ENCODE assay signal across 10 mouse cellular contexts in genomic region chr13:57982904-57983303, GRCm38 (mm10).
A peak's percentile ranks its signal among the peaks of the same experiment; 100 is the strongest.
DNase-seq lines count a peak whose midpoint lies in the region; ATAC-seq and TF ChIP-seq lines count a peak whose summit lies in the region.
"Had no signal": no experiment of that assay in that cellular context is flagged by ENCODE, and none has a peak within 500 bp of the region (broad histone marks: within the 10 kb centered on the region; RNA-seq: fewer than 3 reads in every experiment).

No protein-coding gene starts in this region.

- TF ChIP-seq CTCF in forebrain, postnatal 0 days (IDR thresholded peaks at IDR 0.05; ENCODE audit: low read depth), result no peak

- ATAC-seq in forebrain, embryonic 13.5 days, result peak; percentile 20; the same call in 1 of the 2 replicates
- no peak for ATAC-seq in forebrain, postnatal 0 days
- ATAC-seq in kidney, embryonic 16.5 days (ENCODE audit: low FRiP score, low TSS enrichment), result 0 out of 2 replicates have a peak, but pooled peaks have one; percentile 15

- H3K36me3 ChIP-seq in forebrain, embryonic 13.5 days (ENCODE audit: poor library complexity, severe bottlenecking), result no peaks in the 10 kb centered on the region
- no peaks in the 10 kb centered on the region for H3K36me3 ChIP-seq in forebrain, postnatal 0 days (ENCODE audit: insufficient read depth)
- H3K36me3 ChIP-seq in kidney, embryonic 16.5 days (ENCODE audit: insufficient read depth, low read length), result no peaks in the 10 kb centered on the region
- H3K36me3 ChIP-seq: liver, embryonic 13.5 days had no signal

- no peak overlapping the region for H3K4me3 ChIP-seq in forebrain, embryonic 13.5 days
- H3K4me3 ChIP-seq in forebrain, postnatal 0 days (ENCODE audit: low read depth, low read length), result no peak overlapping the region
- H3K4me3 ChIP-seq in kidney, embryonic 16.5 days (ENCODE audit: low read length), result no peak overlapping the region
- H3K4me3 ChIP-seq: liver, embryonic 13.5 days had no signal

- no peak overlapping the region for H3K4me2 ChIP-seq in forebrain, embryonic 13.5 days
- no peak overlapping the region for H3K4me2 ChIP-seq in forebrain, postnatal 0 days (ENCODE audit: low read depth)
- no peak overlapping the region for H3K4me2 ChIP-seq in kidney, embryonic 16.5 days (replicated peaks; ENCODE audit: low read depth, low read length)
- H3K4me2 ChIP-seq: liver, embryonic 13.5 days had no signal

- no peak overlapping the region for H3K9ac ChIP-seq in forebrain, embryonic 13.5 days
- no peak overlapping the region for H3K9ac ChIP-seq in forebrain, postnatal 0 days
- H3K9ac ChIP-seq in kidney, embryonic 16.5 days (replicated peaks; ENCODE audit: low read length), result no peak overlapping the region
- H3K9ac ChIP-seq: liver, embryonic 13.5 days had no signal

- 0 out of 2 replicates have a peak, but pooled peaks cover 4% of the 10 kb centered on the region for H3K27me3 ChIP-seq in forebrain, embryonic 13.5 days
- H3K27me3 ChIP-seq in forebrain, postnatal 0 days (ENCODE audit: insufficient read depth, low read length), result peaks cover 5% of the 10 kb centered on the region; the same call in 1 of the 2 replicates
- no peaks in the 10 kb centered on the region for H3K27me3 ChIP-seq in kidney, embryonic 16.5 days (ENCODE audit: insufficient read depth, low read length)
- H3K27me3 ChIP-seq: liver, embryonic 13.5 days had no signal

- H3K9me3 ChIP-seq in forebrain, embryonic 13.5 days (replicated peaks), result no peaks in the 10 kb centered on the region
- H3K9me3 ChIP-seq in forebrain, postnatal 0 days (ENCODE audit: low read length), result no peaks in the 10 kb centered on the region
- no peaks in the 10 kb centered on the region for H3K9me3 ChIP-seq in kidney, embryonic 16.5 days (ENCODE audit: low read length)
- H3K9me3 ChIP-seq: liver, embryonic 13.5 days had no signal

- no peak for DNase-seq in forebrain, postnatal 0 days
- no peak for DNase-seq in kidney, adult 18-20 months
- peak; percentile 76 to 80 for DNase-seq in cerebellum, adult 18-20 months
- DNase-seq in layer of hippocampus, postnatal 36 days, result peak; percentile 48 to 50
- no peak for DNase-seq in ovary, postnatal 14 days (ENCODE audit: low spot score)
- no peak for DNase-seq in adrenal gland, adult 2 months
- DNase-seq: liver, embryonic 13.5 days had no signal

- peaks cover 28% of the 10 kb centered on the region for H3K4me1 ChIP-seq in forebrain, embryonic 13.5 days
- H3K4me1 ChIP-seq in forebrain, postnatal 0 days (ENCODE audit: insufficient read depth), result no peaks in the 10 kb centered on the region
- peaks cover 9% of the 10 kb centered on the region; the same call in 1 of the 2 replicates for H3K4me1 ChIP-seq in kidney, embryonic 16.5 days (ENCODE audit: insufficient read depth, low read length)

- WGBS in forebrain, embryonic 13.5 days, result 71% methylated on average over 11 of the region's 11 CpGs
- WGBS in forebrain, postnatal 0 days, result 61% methylated on average over 11 of the region's 11 CpGs
- WGBS in kidney, embryonic 16.5 days, result 60% methylated on average over 11 of the region's 11 CpGs

- H3K27ac ChIP-seq in forebrain, embryonic 13.5 days, result peak overlapping the region; percentile 6; the same call in 1 of the 2 replicates
- H3K27ac ChIP-seq in forebrain, postnatal 0 days (ENCODE audit: low read depth, low read length), result no peak overlapping the region
- no peak overlapping the region for H3K27ac ChIP-seq in kidney, embryonic 16.5 days (ENCODE audit: low read length)
- H3K27ac ChIP-seq: kidney, postnatal 0 days; liver, embryonic 13.5 days had no signal

Comparison
In these comparisons a context has a peak if more than half of its experiments do, and no peak if none do; other contexts are left out.
1. DNase-seq: peak in cerebellum, adult 18-20 months (2 of 2) and layer of hippocampus, postnatal 36 days (2 of 2); none in forebrain, postnatal 0 days (single experiment), kidney, adult 18-20 months (single experiment), ovary, postnatal 14 days (single experiment) and adrenal gland, adult 2 months (single experiment).